Mouse (Mus musculus) left cerebral cortex, postnatal 25 days (tissue): ENCODE measurements around the gene Cetn4. TPM values are rescaled to one million over a fixed set of nuclear protein-coding genes. Genes with fewer than 3 reads are reported as not detected.

ENCODE experiments used
- DNase-seq, 2 experiments: peaks; one replicate each; pipeline ENCODE4 v3.0.0; 2022; ENCODE audit warnings: low spot score in 2 of 2, mixed read lengths in 1 of 2
- intact Hi-C: fragments of 180-260 bp; cut with DNase I; formaldehyde crosslinking; loops from one replicate; pipeline ENCODE4 v1.15.1; 2025
- total RNA-seq, 2 experiments: library from RNA; stranded (reverse); gene quantifications; 2 replicates each; pipeline ENCODE4 v1.2.3; 2021

Cetn4 gene
- 1 to 10 TPM; 6.7 to 7.9 TPM for total RNA-seq

GRCm38 (mm10) chr3:37312370-37312941, at the start of gene Cetn4, which contains the start of gene Bbs12:
Gene Cetn4, minus strand, starts transcription at chr3:37312708.
Gene Bbs12, plus strand, starts transcription at chr3:37312554.
- intact Hi-C loops: loop anchor here (2.0 kb wide), 2 partner anchors 54 to 106 kb away; partner anchors contain the start of gene Spata5
- DNase-seq: peak; percentile 97 to 98

- intact Hi-C loops: no loop called here
- DNase-seq: no peak
Measured at GRCm38 (mm10) chr3:37360729-37361128, 48.2 kb upstream of the Cetn4 start.

- intact Hi-C loops: no loop called here
- no peak for DNase-seq
Measured at GRCm38 (mm10) chr3:37354737-37355136, 42.2 kb upstream of the Cetn4 start.

- intact Hi-C loops: no loop called here
Measured at GRCm38 (mm10) chr3:37353951-37354481, 41.5 kb upstream of the Cetn4 start.

GRCm38 (mm10) chr3:37350386-37350785, 37.9 kb upstream of the Cetn4 start:
- DNase-seq: no peak
- intact Hi-C loops: no loop called here

More at GRCm38 (mm10) chr3:37353951-37354481, 41.5 kb upstream of the Cetn4 start:
- DNase-seq: no peak

- no peak for DNase-seq
- intact Hi-C loops: no loop called here
Measured at GRCm38 (mm10) chr3:37349166-37349548, 36.6 kb upstream of the Cetn4 start.

GRCm38 (mm10) chr3:37348221-37349165, 36.0 kb upstream of the Cetn4 start, which contains the start of gene Fgf2:
Gene Fgf2, plus strand, starts transcription at chr3:37348346.
- peak; percentile 28 to 73 for DNase-seq
- intact Hi-C loops: no loop called here

GRCm38 (mm10) chr3:37347671-37348070, 35.2 kb upstream of the Cetn4 start:
- DNase-seq: no peak
- intact Hi-C loops: no loop called here

GRCm38 (mm10) chr3:37342811-37343210, 30.3 kb upstream of the Cetn4 start:
- intact Hi-C loops: loop anchor here (5.0 kb wide), 1 partner anchor 69 kb away; no protein-coding TSS in a partner anchor
- DNase-seq: no peak

- intact Hi-C loops: loop anchor here (5.0 kb wide), 1 partner anchor 71 kb away; no protein-coding TSS in a partner anchor
- DNase-seq: no peak
Measured at GRCm38 (mm10) chr3:37341110-37341509, 28.6 kb upstream of the Cetn4 start.

GRCm38 (mm10) chr3:37334053-37334452, 21.5 kb upstream of the Cetn4 start:
- intact Hi-C loops: no loop called here
- DNase-seq: no peak

GRCm38 (mm10) chr3:37331999-37332449, 19.5 kb upstream of the Cetn4 start:
- DNase-seq: no peak
- intact Hi-C loops: no loop called here

GRCm38 (mm10) chr3:37329963-37330362, 17.5 kb upstream of the Cetn4 start:
- intact Hi-C loops: no loop called here
- no peak for DNase-seq

GRCm38 (mm10) chr3:37328489-37328888, 16.0 kb upstream of the Cetn4 start:
- no peak for DNase-seq
- intact Hi-C loops: no loop called here

GRCm38 (mm10) chr3:37326627-37327026, 14.1 kb upstream of the Cetn4 start:
- no peak for DNase-seq
- intact Hi-C loops: no loop called here

GRCm38 (mm10) chr3:37325317-37326112, 13.0 kb upstream of the Cetn4 start:
- no peak for DNase-seq
- intact Hi-C loops: no loop called here

GRCm38 (mm10) chr3:37324310-37324709, 11.8 kb upstream of the Cetn4 start:
- intact Hi-C loops: no loop called here
- DNase-seq: peak in 1 of 2 experiments; percentile 24

GRCm38 (mm10) chr3:37316233-37316632, 3.7 kb upstream of the Cetn4 start:
- intact Hi-C loops: no loop called here
- DNase-seq: no peak

- peak; percentile 24 to 88 for DNase-seq
Measured at GRCm38 (mm10) chr3:37313371-37313770, 863 bp upstream of the Cetn4 start.

More at GRCm38 (mm10) chr3:37313371-37313770, 863 bp upstream of the Cetn4 start:
- intact Hi-C loops: loop anchor here (2.0 kb wide), 2 partner anchors 55 to 105 kb away; partner anchors contain the start of gene Spata5
